Mouse (Mus musculus): Measurements from ENCODE around the gene Noxa1. TPM values are rescaled to one million over a fixed set of nuclear protein-coding genes. Genes with fewer than 3 reads are reported as not detected.

The Noxa1 gene
- total RNA-seq (2017) = not detected in 2 replicates

- no peak for ATAC-seq (ENCODE audit: extremely low read depth, insufficient number of reproducible peaks, low FRiP score, poor library complexity, severe bottlenecking)
These were observed at the start of gene Noxa1 for GRCm38 (mm10) chr2:25095109-25095850. TSS of gene Noxa1 (minus strand) at chr2:25095149.

- no peak for ATAC-seq (ENCODE audit: extremely low read depth, insufficient number of reproducible peaks, low FRiP score, poor library complexity, severe bottlenecking)
These were observed 47.0 kb upstream of the Noxa1 start for GRCm38 (mm10) chr2:25141921-25142320.

DNA sequence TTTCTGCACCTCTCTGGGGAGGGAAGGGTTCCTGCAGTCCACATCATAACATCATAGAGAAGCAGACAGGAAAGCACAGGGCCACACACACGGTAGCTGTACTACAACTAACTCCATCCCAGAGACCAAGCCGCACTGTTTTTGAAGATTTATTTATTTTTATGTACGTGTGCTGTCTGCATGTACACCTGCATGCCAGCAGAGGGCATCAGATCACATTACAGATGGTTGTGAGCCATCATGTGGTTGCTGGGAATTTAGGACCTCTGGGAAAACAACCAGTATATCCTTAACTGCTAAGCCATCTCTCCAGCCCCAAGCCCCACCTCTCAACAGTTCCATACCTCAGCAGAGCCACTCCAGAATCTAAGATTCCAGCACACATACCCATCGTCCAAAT, 46.2 kb upstream of the Noxa1 start:
- no peak for ATAC-seq (ENCODE audit: extremely low read depth, insufficient number of reproducible peaks, low FRiP score, poor library complexity, severe bottlenecking)

GRCm38 (mm10) chr2:25137832-25138231, 42.9 kb upstream of the Noxa1 start:
- no peak for ATAC-seq (ENCODE audit: extremely low read depth, insufficient number of reproducible peaks, low FRiP score, poor library complexity, severe bottlenecking)

DNA sequence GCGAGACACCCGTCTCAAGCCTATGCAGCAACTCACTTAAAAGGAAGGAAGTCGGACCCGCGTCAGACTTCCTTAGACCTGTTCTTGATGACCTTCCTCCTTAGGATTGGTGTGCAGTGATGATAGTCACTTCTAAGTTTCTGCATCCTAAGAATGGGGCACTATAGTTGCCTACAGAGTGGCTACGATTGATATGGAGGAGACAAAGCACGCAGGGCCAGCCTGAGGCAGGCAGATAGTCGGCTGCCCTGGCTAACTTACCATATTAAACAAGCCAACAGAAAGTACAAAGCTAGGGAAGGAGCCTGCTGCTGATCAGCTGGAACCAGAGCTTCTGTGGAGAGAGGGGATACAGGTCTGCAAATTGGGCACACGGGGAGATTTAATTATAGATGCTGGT, 36.7 kb upstream of the Noxa1 start:
- no peak for ATAC-seq (ENCODE audit: extremely low read depth, insufficient number of reproducible peaks, low FRiP score, poor library complexity, severe bottlenecking)

DNA sequence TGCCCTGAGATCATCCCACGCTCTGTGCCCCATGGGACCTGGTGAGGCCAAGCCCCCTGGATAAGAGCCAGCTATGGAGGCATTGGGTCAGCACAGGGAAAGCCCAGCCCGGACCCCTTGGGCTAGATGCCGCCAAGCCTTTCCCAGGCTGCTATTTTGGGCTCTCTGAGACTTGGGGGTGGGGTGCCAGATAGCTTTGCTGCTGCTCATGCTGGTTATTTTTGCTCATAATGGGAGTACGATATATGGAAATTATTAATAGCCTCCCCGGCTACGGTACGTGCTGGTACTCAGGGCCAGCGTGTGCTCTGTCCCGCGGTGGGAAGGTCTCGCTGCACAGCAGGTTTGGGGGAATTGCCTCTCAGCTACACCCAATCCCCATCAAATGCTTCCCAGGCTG, 33.1 kb upstream of the Noxa1 start:
- no peak for ATAC-seq (ENCODE audit: extremely low read depth, insufficient number of reproducible peaks, low FRiP score, poor library complexity, severe bottlenecking)

DNA sequence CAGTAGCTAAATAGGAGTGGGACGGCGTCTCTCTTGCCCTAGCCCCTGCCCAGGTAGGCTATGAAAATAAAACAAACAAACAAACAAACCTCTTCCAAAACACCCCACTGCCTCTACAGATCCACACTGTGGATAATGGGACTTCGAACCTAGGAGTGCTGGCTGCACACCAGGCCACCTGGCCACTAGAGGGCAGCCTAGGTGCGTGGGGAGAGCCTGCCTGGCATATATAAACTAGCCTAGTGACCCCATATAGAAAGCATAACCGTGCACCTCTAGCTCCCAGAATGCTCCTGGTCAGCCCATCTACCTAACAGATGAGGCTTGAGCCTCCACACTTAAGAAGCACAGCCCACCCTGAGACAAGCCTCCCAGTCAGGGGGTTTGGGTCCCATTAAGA, 32.3 kb upstream of the Noxa1 start:
- peak; percentile 57; the same call in 1 of the 2 replicates for ATAC-seq (ENCODE audit: extremely low read depth, insufficient number of reproducible peaks, low FRiP score, poor library complexity, severe bottlenecking)

DNA sequence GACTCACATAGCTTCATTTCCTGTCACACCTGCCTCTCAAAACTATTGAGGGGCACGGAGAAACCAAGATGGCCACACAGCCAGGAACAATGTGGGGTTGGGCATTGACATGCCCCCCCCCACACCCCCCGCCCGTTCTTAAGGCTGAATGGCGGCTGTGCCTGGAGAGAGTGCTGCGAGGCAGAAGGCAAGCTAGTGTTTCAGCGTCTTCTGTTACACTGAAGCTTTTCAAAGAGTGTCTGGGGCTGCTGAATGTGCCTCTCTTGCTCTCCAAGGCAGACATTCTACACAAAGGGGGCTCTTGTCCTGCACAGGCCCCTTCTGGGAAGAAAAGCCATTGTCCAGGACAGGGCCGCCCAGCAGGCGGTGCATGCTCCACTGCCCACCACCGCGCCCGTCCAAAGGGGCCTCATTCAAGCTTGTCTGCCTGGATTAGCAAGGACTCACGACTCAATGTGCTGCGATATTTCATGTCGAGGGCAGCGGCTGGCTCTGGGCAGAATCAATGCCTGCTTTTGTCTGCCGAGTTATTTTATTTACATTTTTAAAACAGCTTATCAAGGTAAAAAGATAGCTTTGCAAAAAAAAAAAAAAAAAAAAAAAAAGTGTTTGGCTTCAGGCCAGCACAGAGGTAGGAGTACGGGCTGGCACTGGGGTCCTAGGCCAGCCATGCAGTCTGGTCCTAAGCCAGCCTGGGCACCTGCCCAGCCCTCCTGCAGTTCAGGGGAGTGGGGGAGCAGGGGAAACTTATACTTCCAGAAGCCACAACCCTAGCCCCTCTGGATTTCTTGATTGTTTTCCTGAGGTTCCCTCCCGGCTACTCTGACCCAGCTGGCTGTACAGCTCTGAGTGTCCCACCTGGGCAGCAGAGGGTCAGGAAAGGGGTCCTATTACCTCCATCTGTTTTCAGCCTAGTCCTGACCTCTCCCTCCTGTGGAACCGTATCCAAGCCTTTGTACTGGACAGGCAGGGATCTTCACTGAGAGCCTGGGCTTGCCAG, 31.4 kb upstream of the Noxa1 start:
- ATAC-seq (ENCODE audit: extremely low read depth, insufficient number of reproducible peaks, low FRiP score, poor library complexity, severe bottlenecking) = no peak

DNA sequence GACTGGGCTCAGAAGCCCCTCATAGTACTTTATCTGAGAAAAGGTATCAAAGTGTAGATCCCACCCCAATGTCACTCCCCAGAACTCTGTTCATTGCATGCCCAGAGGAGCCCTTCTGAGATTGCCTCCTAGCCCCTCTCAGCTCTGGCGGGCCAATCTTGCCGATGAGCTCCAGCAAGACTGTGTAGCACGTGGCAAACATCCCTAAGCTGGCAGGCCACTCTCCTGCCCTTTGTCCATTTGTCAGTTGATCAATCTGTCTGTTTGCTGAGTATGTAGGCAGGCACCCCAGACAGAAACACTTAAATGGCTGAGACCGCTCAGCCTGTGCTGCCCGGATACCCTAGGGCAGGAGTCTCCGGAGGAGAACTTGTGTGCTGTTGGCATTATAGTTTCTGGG, 30.2 kb upstream of the Noxa1 start:
- ATAC-seq (ENCODE audit: extremely low read depth, insufficient number of reproducible peaks, low FRiP score, poor library complexity, severe bottlenecking) = no peak

DNA sequence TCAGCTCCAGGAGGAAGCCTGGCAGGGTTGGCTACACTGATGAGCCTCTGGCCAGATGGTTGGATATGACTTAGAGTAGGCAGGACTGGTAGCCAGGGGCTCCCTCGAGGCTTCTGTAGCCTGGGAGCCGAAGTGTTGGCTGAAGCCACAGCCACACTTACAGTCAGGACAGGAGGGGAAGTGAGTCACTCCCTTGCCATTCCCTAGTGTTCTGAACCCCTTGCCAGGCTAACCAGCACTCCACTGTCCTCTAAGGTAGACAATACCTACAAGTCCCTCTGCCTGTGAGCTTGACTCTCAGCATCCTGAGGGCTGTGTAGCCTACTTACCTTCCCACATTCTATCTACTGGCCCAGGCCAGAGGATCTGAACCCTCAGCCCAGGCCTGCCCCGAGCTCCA, 29.5 kb upstream of the Noxa1 start:
- no peak for ATAC-seq (ENCODE audit: extremely low read depth, insufficient number of reproducible peaks, low FRiP score, poor library complexity, severe bottlenecking)

DNA sequence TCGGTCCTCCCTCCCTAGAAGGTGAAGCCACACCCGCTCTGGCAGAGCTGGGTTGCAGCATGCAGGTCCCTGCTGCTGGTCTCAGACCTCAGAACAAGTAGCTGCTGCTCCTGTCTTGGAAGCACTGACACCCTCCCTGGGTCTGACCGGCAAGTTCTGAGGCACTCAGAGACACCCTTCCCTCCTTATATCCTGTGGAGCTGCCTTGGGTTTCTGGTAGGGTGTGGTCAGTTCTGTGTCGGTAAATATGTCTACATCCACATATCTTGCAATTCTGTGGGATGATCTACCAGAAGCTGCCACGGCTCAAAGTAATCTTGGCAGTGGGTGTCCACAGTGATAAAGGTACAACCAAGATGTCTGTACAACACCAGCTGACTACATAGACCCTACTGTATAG, 28.6 kb upstream of the Noxa1 start:
- ATAC-seq (ENCODE audit: extremely low read depth, insufficient number of reproducible peaks, low FRiP score, poor library complexity, severe bottlenecking) = no peak

DNA sequence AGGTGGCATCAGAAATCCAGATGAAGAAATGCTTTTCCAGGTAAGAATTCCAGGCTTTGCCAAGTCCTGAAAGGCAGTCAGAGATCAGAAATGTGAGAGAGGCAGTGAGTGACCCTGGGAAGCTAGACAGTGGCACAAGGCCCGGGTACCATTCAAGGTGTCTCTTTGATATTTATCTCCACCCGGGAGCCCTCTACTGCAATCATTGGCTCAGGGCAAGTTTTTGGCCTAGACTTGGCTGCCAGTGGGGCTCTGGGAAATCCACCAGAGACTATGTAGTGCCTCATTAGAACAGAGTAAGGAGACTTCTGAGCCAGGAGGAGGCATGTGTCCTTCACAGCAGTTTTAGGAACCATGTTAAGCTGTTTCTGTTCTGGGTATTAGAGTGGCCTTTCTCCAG, 27.7 kb upstream of the Noxa1 start:
- no peak for ATAC-seq (ENCODE audit: extremely low read depth, insufficient number of reproducible peaks, low FRiP score, poor library complexity, severe bottlenecking)

GRCm38 (mm10) chr2:25120963-25121362, 26.0 kb upstream of the Noxa1 start:
- no peak for ATAC-seq (ENCODE audit: extremely low read depth, insufficient number of reproducible peaks, low FRiP score, poor library complexity, severe bottlenecking)

DNA sequence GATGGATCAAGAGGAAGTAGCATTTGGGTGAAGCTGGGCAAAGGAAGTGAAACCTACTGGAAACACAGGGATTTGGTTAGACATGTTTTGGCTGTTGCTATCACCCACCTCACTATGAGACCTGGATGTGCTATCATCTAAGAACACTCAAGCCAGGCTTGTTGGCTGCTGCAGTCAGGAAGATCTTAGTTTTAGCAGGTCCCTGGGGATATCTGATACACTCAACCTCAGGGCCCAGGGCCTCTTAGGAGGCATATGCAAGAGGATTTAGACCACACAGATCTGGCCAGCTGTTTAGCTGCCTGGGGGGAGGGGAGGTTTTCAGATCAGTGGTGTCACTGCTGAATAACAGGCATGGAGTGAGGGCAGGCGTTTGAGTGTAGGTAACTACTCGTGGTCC, 20.5 kb upstream of the Noxa1 start:
- ATAC-seq (ENCODE audit: extremely low read depth, insufficient number of reproducible peaks, low FRiP score, poor library complexity, severe bottlenecking) = no peak

GRCm38 (mm10) chr2:25114308-25114707, 19.4 kb upstream of the Noxa1 start:
- no peak for ATAC-seq (ENCODE audit: extremely low read depth, insufficient number of reproducible peaks, low FRiP score, poor library complexity, severe bottlenecking)

GRCm38 (mm10) chr2:25111184-25111791, 16.3 kb upstream of the Noxa1 start:
- ATAC-seq (ENCODE audit: extremely low read depth, insufficient number of reproducible peaks, low FRiP score, poor library complexity, severe bottlenecking) = no peak

DNA sequence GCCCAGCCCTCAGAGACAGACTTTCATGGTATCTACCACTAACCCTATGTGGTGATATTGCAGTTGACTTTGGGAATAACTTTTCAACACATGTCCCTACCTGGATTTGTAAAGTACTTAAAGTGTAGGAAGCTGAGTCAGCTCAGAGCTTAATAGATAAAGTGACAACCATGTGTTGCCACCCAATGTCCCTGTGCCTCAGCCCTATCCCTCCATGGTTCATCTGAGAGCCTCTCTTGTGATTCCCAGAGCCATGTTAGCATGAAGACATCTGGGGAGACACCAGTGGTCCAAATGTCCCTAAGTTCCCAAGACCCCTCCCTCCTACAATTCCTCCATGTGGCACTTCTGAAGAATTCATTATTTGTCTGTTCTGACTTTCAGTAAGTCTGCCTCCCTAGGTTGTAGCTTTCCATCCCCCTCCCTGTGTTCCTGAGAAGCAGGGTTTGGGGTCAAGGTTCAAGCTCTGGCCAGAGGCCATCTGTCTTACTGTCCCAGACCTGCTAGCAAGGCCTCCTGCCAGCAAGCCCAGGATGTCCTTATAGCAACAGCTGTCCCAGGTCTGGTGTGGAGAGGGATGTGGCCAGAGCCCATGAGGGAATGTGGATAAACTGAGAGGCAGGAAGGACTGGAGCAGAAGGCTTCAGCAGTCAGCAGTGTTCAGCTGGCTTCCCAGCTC, 15.7 kb upstream of the Noxa1 start:
- ATAC-seq (ENCODE audit: extremely low read depth, insufficient number of reproducible peaks, low FRiP score, poor library complexity, severe bottlenecking) = no peak

GRCm38 (mm10) chr2:25109487-25109886, 14.5 kb upstream of the Noxa1 start:
- no peak for ATAC-seq (ENCODE audit: extremely low read depth, insufficient number of reproducible peaks, low FRiP score, poor library complexity, severe bottlenecking)

DNA sequence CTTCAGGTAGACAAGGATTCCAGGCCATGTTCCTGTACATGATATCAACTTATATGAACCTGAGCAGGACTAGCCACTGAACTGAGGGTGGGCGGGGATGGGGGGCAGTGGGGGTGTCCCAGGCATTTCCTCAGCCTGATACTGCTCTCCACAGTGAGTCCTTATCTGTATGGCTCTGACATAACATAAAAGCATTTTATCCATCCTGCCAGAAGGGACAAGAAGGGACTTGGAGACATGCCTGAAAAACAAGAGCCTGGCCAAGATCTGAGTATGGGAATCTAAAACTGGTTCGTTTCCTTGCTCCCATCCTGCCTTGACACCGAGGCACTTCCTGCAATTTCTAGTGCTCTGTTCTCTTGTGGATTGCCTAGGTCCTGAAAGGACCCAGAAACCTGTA, 11.1 kb upstream of the Noxa1 start:
- ATAC-seq (ENCODE audit: extremely low read depth, insufficient number of reproducible peaks, low FRiP score, poor library complexity, severe bottlenecking) = no peak

Data from neutrophil, adult 5-6 weeks (primary cell).